Mouse (Mus musculus) liver, postnatal 0 days (tissue): ENCODE measurements around the gene Dnah8. TPM values are rescaled to one million over a fixed set of nuclear protein-coding genes. Genes with fewer than 3 reads are reported as not detected.
A peak's percentile ranks its signal among the peaks of the same experiment; 100 is the strongest.

ENCODE experiments used
- ATAC-seq: fragments of 200-750 bp; cut with Nextera tagmentation; 2 replicates; pipeline ENCODE4 v1.8.0; 2017; ENCODE audit warnings: mild to moderate bottlenecking, moderate library complexity
- DNase-seq: peaks from one replicate; pipeline ENCODE4 v3.0.0-alpha.2; 2016
- H3K27ac ChIP-seq: fragments of 300-500 bp; sonication (generic); 2 replicates; pipeline ENCODE4 v1.5.1; 2014; ENCODE audit warnings: antibody characterized with exemption, moderate library complexity, mild to moderate bottlenecking, low read depth
- H3K27me3 ChIP-seq: fragments of 300-500 bp; sonication (generic); 2 replicates; pipeline ENCODE4 v1.6.1; 2014; ENCODE audit warnings: low read length, control low read depth, mixed read lengths; ENCODE audit not compliant: insufficient read depth
- H3K36me3 ChIP-seq: fragments of 300-500 bp; sonication (generic); replicated peaks from 2 replicates; pipeline ENCODE4 v1.6.1; 2014; ENCODE audit warnings: mild to moderate bottlenecking, control low read depth, low read length, moderate library complexity, mixed read lengths; ENCODE audit not compliant: insufficient read depth
- H3K4me1 ChIP-seq: fragments of 300-500 bp; sonication (generic); 2 replicates; pipeline ENCODE4 v1.6.1; 2014; ENCODE audit warnings: antibody characterized with exemption, mild to moderate bottlenecking, control low read depth; ENCODE audit not compliant: insufficient read depth
- H3K4me2 ChIP-seq: fragments of 300-500 bp; sonication (generic); 2 replicates; pipeline ENCODE4 v1.6.1; 2014; ENCODE audit warnings: low read depth, mild to moderate bottlenecking, low read length, moderate library complexity, mixed read lengths
- H3K4me3 ChIP-seq: fragments of 300-500 bp; sonication (generic); 2 replicates; pipeline ENCODE4 v1.5.1; 2014; ENCODE audit warnings: low read depth, low read length
- H3K9ac ChIP-seq: fragments of 300-500 bp; sonication (generic); replicated peaks from 2 replicates; pipeline ENCODE4 v1.6.1; 2014; ENCODE audit warnings: mild to moderate bottlenecking, moderate library complexity
- H3K9me3 ChIP-seq: fragments of 300-500 bp; sonication (generic); 2 replicates; pipeline ENCODE4 v1.6.1; 2016; ENCODE audit warnings: mild to moderate bottlenecking, control low read depth, low read length, mixed read lengths
- CTCF ChIP-seq: sonication (generic); IDR thresholded peaks from 2 replicates; pipeline ENCODE4 v1.5.1; 2016; ENCODE audit warnings: antibody characterized with exemption, low read depth
- EP300 ChIP-seq: IDR thresholded peaks from 2 replicates; pipeline ENCODE4 v1.6.1; 2016; ENCODE audit warnings: antibody characterized with exemption, low read depth, mild to moderate bottlenecking
- WGBS: fragments of 180-500 bp; shearing (Covaris S2); extraction: QIAGEN DNeasy Blood & Tissue Kit; methylation state at CpG from one replicate; pipeline ENCODE4 v1.1.7; 2014; ENCODE audit not compliant: insufficient replicate concordance; 5-methylcytosine and 5-hydroxymethylcytosine counted together
- polyA plus RNA-seq: library from polyadenylated mRNA; unstranded; fragments of >200 nt; fragmentation: Nextera tagmentation; extraction: Ambion mirVana; gene quantifications from 2 replicates; pipeline ENCODE4 v1.2.1, GENCODE M21; 2015

The Dnah8 gene
- polyA plus RNA-seq, 1 experiment from 2014 or later, result 0.63 TPM

DNA sequence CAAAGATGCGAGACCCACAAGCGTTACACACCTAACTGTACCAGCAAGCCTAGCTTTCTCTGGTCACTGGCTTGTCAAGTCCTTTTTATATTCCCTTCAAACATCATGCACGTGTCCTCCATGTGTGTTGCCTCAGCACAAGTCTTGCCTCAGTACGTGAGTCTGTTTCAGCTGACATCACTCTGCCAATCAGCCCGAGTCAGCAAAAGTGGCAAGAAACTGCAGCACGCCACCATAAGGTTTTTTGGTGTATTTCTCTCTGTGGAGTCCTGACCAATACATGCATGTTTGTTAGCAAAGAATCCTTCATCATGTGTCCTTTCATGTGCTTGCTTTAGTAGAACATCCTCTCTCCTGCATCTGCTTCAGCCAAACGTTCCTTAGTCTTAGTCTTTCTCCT is 200.3 kb downstream of the Dnah8 start:
- TF ChIP-seq CTCF (no peak), EP300 (no peak)

DNA sequence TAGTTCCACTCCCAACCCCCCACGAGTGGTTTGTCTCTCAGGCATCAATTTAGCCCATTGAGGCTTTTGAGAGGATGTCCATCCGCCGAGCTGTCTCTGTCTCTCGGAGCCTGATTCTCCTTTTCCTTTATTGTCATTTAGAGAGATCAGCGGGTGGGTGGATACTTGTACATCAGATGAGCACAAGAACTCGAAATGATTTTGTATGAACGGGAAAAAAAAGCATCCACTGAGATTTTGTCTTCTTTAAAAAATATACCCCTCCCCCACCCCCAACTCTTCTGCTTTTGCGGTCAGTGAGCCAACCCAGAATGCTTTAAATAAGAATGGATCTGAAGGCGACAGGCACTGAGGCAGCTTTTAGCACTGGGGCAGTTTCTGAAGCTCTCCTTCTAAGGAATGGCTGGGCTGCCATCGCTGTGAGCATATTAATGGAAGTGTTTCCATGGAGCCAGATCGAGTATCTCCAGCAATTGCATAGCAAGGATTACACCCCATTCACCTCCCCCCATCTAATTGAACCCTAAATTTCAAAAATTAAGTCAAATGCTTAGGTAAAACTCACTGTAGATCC is 201.7 kb downstream of the Dnah8 start:
- ATAC-seq, result no peak
- 58% methylated on average over 11 of the region's 11 CpGs for WGBS
- TF ChIP-seq CTCF, result no peak
- no peak for TF ChIP-seq EP300

More for the DNA sequence above, 200.3 kb downstream of the Dnah8 start:
- 77% methylated on average over 7 of the region's 7 CpGs for WGBS
- Histone ChIP-seq H3K4me3 (no peak overlapping the region), H3K27ac (no peak overlapping the region), H3K9ac (no peak overlapping the region), H3K4me2 (no peak overlapping the region), H3K36me3 (no peaks in the 10 kb centered on the region), H3K9me3 (no peaks in the 10 kb centered on the region), H3K27me3 (no peaks in the 10 kb centered on the region), H3K4me1 (no peaks in the 10 kb centered on the region)
- ATAC-seq (no peak), DNase-seq (no peak)

DNA sequence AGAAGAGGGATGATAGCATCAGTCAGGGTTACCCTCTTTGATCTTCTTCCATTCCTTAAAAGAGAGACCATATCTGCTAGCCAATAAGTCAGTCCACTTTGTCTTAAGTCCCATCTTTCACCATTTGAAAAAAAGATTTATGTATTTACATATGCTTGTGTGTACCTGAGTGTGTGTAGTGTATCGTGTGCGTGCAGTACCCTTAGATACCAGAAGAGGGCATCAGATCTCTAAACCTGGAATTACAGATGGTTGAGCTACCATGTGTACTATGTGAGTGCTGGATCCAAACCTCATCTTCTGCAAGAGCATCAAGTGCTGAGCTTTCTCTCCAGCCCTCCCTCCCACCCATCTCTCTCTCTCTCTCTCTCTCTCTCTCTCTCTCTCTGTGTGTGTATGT is 207.0 kb downstream of the Dnah8 start:
- ATAC-seq (no peak), DNase-seq (no peak)
- Histone ChIP-seq H3K4me3 (no peak overlapping the region), H3K9ac (no peak overlapping the region), H3K36me3 (no peaks in the 10 kb centered on the region), H3K27me3 (no peaks in the 10 kb centered on the region), H3K9me3 (no peaks in the 10 kb centered on the region), H3K27ac (no peak overlapping the region), H3K4me2 (no peak overlapping the region), H3K4me1 (no peaks in the 10 kb centered on the region)
- WGBS, result 87% methylated on average over 2 of the region's 2 CpGs
- TF ChIP-seq CTCF (peak; percentile 31), EP300 (no peak)

More for the DNA sequence above, 201.7 kb downstream of the Dnah8 start:
- no peaks in the 10 kb centered on the region for H3K36me3 ChIP-seq
- DNase-seq, result no peak
- no peaks in the 10 kb centered on the region for H3K27me3 ChIP-seq
- H3K27ac ChIP-seq, result no peak overlapping the region
- H3K9me3 ChIP-seq, result no peaks in the 10 kb centered on the region
- no peaks in the 10 kb centered on the region for H3K4me1 ChIP-seq
- H3K9ac ChIP-seq, result no peak overlapping the region
- H3K4me3 ChIP-seq, result no peak overlapping the region
- H3K4me2 ChIP-seq, result no peak overlapping the region

DNA sequence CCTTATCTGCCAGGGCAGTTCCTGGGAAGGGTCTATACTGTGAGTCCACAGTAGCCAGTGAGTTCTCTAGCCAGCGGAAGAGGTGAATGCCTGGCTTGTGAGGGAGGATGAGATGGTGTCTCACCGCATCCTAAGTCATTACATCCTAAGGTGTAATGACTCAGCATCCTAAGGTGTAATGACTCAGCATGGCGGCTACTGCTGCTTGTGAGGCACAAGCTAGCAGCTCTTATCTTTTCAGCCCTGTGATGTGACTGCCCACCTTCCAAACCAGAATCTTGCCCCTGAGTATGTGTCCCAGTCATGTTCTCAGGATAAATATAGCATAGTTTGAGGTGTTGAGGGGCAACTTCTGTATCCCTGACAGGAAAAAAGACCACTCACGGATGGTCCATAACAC is 211.3 kb downstream of the Dnah8 start:
- DNase-seq (no peak), ATAC-seq (no peak)
- H3K4me1 ChIP-seq, result no peaks in the 10 kb centered on the region
- 74% methylated on average over 4 of the region's 4 CpGs for WGBS
- TF ChIP-seq CTCF, result no peak
- no peak for TF ChIP-seq EP300
- no peak overlapping the region for H3K27ac ChIP-seq
- no peaks in the 10 kb centered on the region for H3K9me3 ChIP-seq
- no peaks in the 10 kb centered on the region for H3K36me3 ChIP-seq
- H3K9ac ChIP-seq, result no peak overlapping the region
- H3K4me3 ChIP-seq, result no peak overlapping the region
- no peaks in the 10 kb centered on the region for H3K27me3 ChIP-seq
- H3K4me2 ChIP-seq, result no peak overlapping the region

DNA sequence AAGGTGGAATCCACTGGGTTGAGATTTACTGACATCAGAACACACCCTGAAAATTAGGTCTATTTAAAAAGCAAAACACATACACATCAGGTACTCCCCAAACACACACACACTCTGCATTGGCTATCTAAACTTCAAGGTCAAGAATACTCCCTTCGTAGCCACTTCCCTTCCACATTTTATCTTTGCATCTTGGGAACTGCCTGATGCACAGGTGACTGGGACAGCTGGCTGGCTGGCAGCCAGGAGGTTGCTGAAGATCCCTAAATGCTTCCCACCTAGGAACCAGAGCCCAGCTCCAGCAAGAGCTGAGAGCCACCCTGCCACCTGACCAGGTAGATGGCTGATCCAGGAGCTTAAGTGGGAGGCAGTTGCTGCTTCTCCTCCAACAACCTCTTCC is 212.9 kb downstream of the Dnah8 start:
- TF ChIP-seq CTCF, result no peak
- no peak for TF ChIP-seq EP300
- Histone ChIP-seq H3K9ac (no peak overlapping the region), H3K4me2 (no peak overlapping the region), H3K36me3 (no peaks in the 10 kb centered on the region), H3K27ac (no peak overlapping the region), H3K9me3 (no peaks in the 10 kb centered on the region), H3K4me1 (peaks cover 1% of the 10 kb centered on the region), H3K4me3 (no peak overlapping the region), H3K27me3 (no peaks in the 10 kb centered on the region)
- ATAC-seq (no peak), DNase-seq (no peak)
- 62% methylated on average over 1 of the region's 1 CpGs for WGBS

DNA sequence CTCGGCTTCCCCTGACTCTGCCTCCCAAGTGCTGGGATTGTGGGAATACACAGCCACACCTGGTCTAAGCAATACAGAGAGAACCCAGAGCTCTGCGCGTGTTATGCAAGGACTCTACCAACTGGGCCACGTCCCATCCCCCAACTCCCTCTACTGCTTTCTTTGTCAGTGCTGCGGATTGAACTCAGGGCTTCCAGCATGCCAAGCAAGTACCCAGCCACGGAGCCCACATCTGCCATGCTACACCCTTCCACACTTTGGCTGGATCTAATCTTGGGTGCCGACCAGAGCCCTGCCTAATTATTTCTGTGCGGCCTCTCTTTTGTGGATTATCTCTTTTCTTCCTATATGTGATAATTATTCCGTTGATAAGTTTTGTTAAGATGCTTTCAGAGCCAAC is 215.9 kb downstream of the Dnah8 start:
- 68% methylated on average over 9 of the region's 9 CpGs for WGBS
- DNase-seq (no peak), ATAC-seq (no peak)
- H3K4me3 ChIP-seq, result no peak overlapping the region
- H3K27me3 ChIP-seq, result no peaks in the 10 kb centered on the region
- no peaks in the 10 kb centered on the region for H3K9me3 ChIP-seq
- no peak overlapping the region for H3K27ac ChIP-seq
- H3K4me1 ChIP-seq, result peaks cover 4% of the 10 kb centered on the region
- TF ChIP-seq EP300 (no peak), CTCF (no peak)
- H3K4me2 ChIP-seq, result no peak overlapping the region
- no peak overlapping the region for H3K9ac ChIP-seq
- no peaks in the 10 kb centered on the region for H3K36me3 ChIP-seq

DNA sequence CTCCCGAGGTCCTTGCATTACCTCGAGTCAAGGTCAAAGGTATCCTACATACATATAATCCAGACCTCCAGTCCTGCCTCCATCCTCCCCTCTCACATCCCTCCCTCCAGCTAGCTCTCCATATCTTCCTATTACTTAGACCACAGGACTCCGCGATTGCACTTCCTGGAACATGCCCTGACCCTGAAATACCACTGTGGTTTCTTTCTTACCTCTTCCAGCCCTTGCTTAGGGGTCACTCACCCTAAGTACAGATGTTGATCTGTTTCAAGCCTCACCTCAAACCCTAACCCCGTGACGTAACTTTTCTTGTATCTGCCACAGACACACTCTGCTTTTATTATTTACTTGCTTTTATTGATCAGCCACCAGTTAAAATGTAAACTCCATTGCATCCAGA is 218.2 kb downstream of the Dnah8 start:
- ATAC-seq (no peak), DNase-seq (no peak)
- no peak overlapping the region for H3K27ac ChIP-seq
- TF ChIP-seq EP300, result no peak
- no peak for TF ChIP-seq CTCF
- H3K4me3 ChIP-seq, result no peak overlapping the region
- no peak overlapping the region for H3K9ac ChIP-seq
- H3K27me3 ChIP-seq, result no peaks in the 10 kb centered on the region
- H3K36me3 ChIP-seq, result no peaks in the 10 kb centered on the region
- no peaks in the 10 kb centered on the region for H3K9me3 ChIP-seq
- peaks cover 4% of the 10 kb centered on the region for H3K4me1 ChIP-seq
- WGBS, result 20% methylated on average over 6 of the region's 6 CpGs
- peak overlapping the region; percentile 18; the same call in 1 of the 2 replicates for H3K4me2 ChIP-seq
